Mouse (Mus musculus): ENCODE measurements around the gene Use1. TPM values are rescaled to one million over a fixed set of nuclear protein-coding genes. Genes with fewer than 3 reads are reported as not detected.

Gene Use1
- polyA plus RNA-seq, 1 experiment from 2014 or later = 55.8 TPM

- H3K27ac ChIP-seq = no peak overlapping the region
- peaks cover 31% of the 10 kb centered on the region for H3K4me1 ChIP-seq (replicated peaks)
- no peak overlapping the region for H3K4me3 ChIP-seq (replicated peaks)
- DNase-seq = no peak
- no peak overlapping the region for H3K9ac ChIP-seq
- H3K9me3 ChIP-seq (replicated peaks) = no peaks in the 10 kb centered on the region
- no peaks in the 10 kb centered on the region for H3K27me3 ChIP-seq
- H3K4me2 ChIP-seq = no peak overlapping the region
- no peak for ATAC-seq (ENCODE audit: low read depth)
- 68% methylated on average over 5 of the region's 5 CpGs for WGBS (ENCODE audit: insufficient replicate concordance)
- H3K36me3 ChIP-seq = no peaks in the 10 kb centered on the region
Measured at GRCm38 (mm10) chr8:71392391-71392790, 25.7 kb downstream of the Use1 start.

- Histone ChIP-seq H3K27ac (no peak overlapping the region), H3K27me3 (no peaks in the 10 kb centered on the region), H3K36me3 (0 out of 2 replicates have a peak, but pooled peaks cover 2% of the 10 kb centered on the region), H3K9me3 (replicated peaks) (no peaks in the 10 kb centered on the region), H3K4me1 (replicated peaks) (peaks cover 34% of the 10 kb centered on the region), H3K9ac (0 out of 2 replicates have a peak overlapping the region, but pooled peaks have one; percentile 23), H3K4me3 (replicated peaks) (0 out of 2 replicates have a peak overlapping the region, but pooled peaks have one; percentile 9), H3K4me2 (peak overlapping the region; percentile 42)
- DNase-seq (peak; percentile 46), ATAC-seq (ENCODE audit: low read depth) (0 out of 2 replicates have a peak, but pooled peaks have one; percentile 16)
- WGBS (ENCODE audit: insufficient replicate concordance) = 4% methylated on average over 3 of the region's 3 CpGs
Measured at GRCm38 (mm10) chr8:71392871-71393270, 26.2 kb downstream of the Use1 start.

GRCm38 (mm10) chr8:71394481-71394880 lies 27.8 kb downstream of the Use1 start:
- no peaks in the 10 kb centered on the region for H3K27me3 ChIP-seq
- WGBS (ENCODE audit: insufficient replicate concordance) = 73% methylated on average over 7 of the region's 7 CpGs
- no peak overlapping the region for H3K4me3 ChIP-seq (replicated peaks)
- DNase-seq = no peak
- no peak overlapping the region for H3K9ac ChIP-seq
- peak overlapping the region; percentile 27 for H3K4me2 ChIP-seq
- H3K9me3 ChIP-seq (replicated peaks) = no peaks in the 10 kb centered on the region
- no peak overlapping the region for H3K27ac ChIP-seq
- ATAC-seq (ENCODE audit: low read depth) = no peak
- peaks cover 31% of the 10 kb centered on the region for H3K4me1 ChIP-seq (replicated peaks)
- H3K36me3 ChIP-seq = peaks cover 14% of the 10 kb centered on the region

GRCm38 (mm10) chr8:71395071-71395470 lies 28.4 kb downstream of the Use1 start:
- Histone ChIP-seq H3K27me3 (no peaks in the 10 kb centered on the region), H3K36me3 (peaks cover 20% of the 10 kb centered on the region), H3K27ac (no peak overlapping the region), H3K9ac (peak overlapping the region; percentile 26; the same call in 1 of the 2 replicates), H3K9me3 (replicated peaks) (no peaks in the 10 kb centered on the region), H3K4me1 (replicated peaks) (peaks cover 31% of the 10 kb centered on the region), H3K4me2 (peak overlapping the region; percentile 20; the same call in 1 of the 2 replicates), H3K4me3 (replicated peaks) (no peak overlapping the region)
- DNase-seq (no peak), ATAC-seq (ENCODE audit: low read depth) (no peak)
- WGBS (ENCODE audit: insufficient replicate concordance) = 67% methylated on average over 10 of the region's 10 CpGs

GRCm38 (mm10) chr8:71395629-71396028 lies 29.0 kb downstream of the Use1 start, which contains the start of gene Ushbp1:
Gene Ushbp1, minus strand, starts transcription at chr8:71395802.
- H3K4me1 ChIP-seq (replicated peaks) = peaks cover 31% of the 10 kb centered on the region
- H3K36me3 ChIP-seq = peaks cover 23% of the 10 kb centered on the region
- peak within 1 kb of the TSS; percentile 87 for H3K4me3 ChIP-seq (replicated peaks)
- 65% methylated on average over 9 of the region's 9 CpGs for WGBS (ENCODE audit: insufficient replicate concordance)
- DNase-seq = no peak
- H3K9me3 ChIP-seq (replicated peaks) = no peaks in the 10 kb centered on the region
- peak within 1 kb of the TSS; percentile 80 for H3K27ac ChIP-seq
- H3K9ac ChIP-seq = peak within 1 kb of the TSS; percentile 51
- ATAC-seq (ENCODE audit: low read depth) = no peak
- no peaks in the 10 kb centered on the region for H3K27me3 ChIP-seq
- H3K4me2 ChIP-seq = peak within 1 kb of the TSS; percentile 87

GRCm38 (mm10) chr8:71396639-71397305 lies 30.1 kb downstream of the Use1 start, which contains the start of gene Babam1:
Gene Babam1, plus strand, starts transcription at chr8:71396861.
- WGBS (ENCODE audit: insufficient replicate concordance) = under 1% methylated on average over 34 of the region's 34 CpGs
- Histone ChIP-seq H3K9ac (peak within 1 kb of the TSS; percentile 86), H3K27me3 (no peaks in the 10 kb centered on the region), H3K9me3 (replicated peaks) (no peaks in the 10 kb centered on the region), H3K4me2 (peak within 1 kb of the TSS; percentile 87), H3K27ac (peak within 1 kb of the TSS; percentile 80), H3K36me3 (peaks cover 30% of the 10 kb centered on the region), H3K4me3 (replicated peaks) (peak within 1 kb of the TSS; percentile 87), H3K4me1 (replicated peaks) (peaks cover 31% of the 10 kb centered on the region)
- DNase-seq (peak; percentile 90), ATAC-seq (ENCODE audit: low read depth) (peak; percentile 95)

- DNase-seq = no peak
- peak overlapping the region; percentile 86 for H3K9ac ChIP-seq
- peaks cover 30% of the 10 kb centered on the region for H3K36me3 ChIP-seq
- 71% methylated on average over 12 of the region's 12 CpGs for WGBS (ENCODE audit: insufficient replicate concordance)
- H3K9me3 ChIP-seq (replicated peaks) = no peaks in the 10 kb centered on the region
- peak overlapping the region; percentile 87 for H3K4me3 ChIP-seq (replicated peaks)
- ATAC-seq (ENCODE audit: low read depth) = no peak
- peaks cover 30% of the 10 kb centered on the region for H3K4me1 ChIP-seq (replicated peaks)
- H3K27ac ChIP-seq = no peak overlapping the region
- H3K4me2 ChIP-seq = peak overlapping the region; percentile 87
- H3K27me3 ChIP-seq = no peaks in the 10 kb centered on the region
Measured at GRCm38 (mm10) chr8:71397701-71398100, 31.1 kb downstream of the Use1 start.

- peaks cover 30% of the 10 kb centered on the region for H3K36me3 ChIP-seq
- no peak overlapping the region for H3K27ac ChIP-seq
- H3K4me2 ChIP-seq = no peak overlapping the region
- H3K4me1 ChIP-seq (replicated peaks) = peaks cover 37% of the 10 kb centered on the region
- no peak overlapping the region for H3K4me3 ChIP-seq (replicated peaks)
- ATAC-seq (ENCODE audit: low read depth) (no peak), DNase-seq (no peak)
- no peaks in the 10 kb centered on the region for H3K27me3 ChIP-seq
- no peak overlapping the region for H3K9ac ChIP-seq
- no peaks in the 10 kb centered on the region for H3K9me3 ChIP-seq (replicated peaks)
- 80% methylated on average over 2 of the region's 2 CpGs for WGBS (ENCODE audit: insufficient replicate concordance)
Measured at GRCm38 (mm10) chr8:71400826-71401225, 34.2 kb downstream of the Use1 start.

GRCm38 (mm10) chr8:71401454-71401853 lies 34.8 kb downstream of the Use1 start:
- Histone ChIP-seq H3K9me3 (replicated peaks) (no peaks in the 10 kb centered on the region), H3K27me3 (no peaks in the 10 kb centered on the region), H3K36me3 (peaks cover 30% of the 10 kb centered on the region), H3K9ac (no peak overlapping the region), H3K4me3 (replicated peaks) (no peak overlapping the region), H3K27ac (no peak overlapping the region; the same call in 1 of the 2 replicates), H3K4me1 (replicated peaks) (peaks cover 33% of the 10 kb centered on the region), H3K4me2 (no peak overlapping the region)
- DNase-seq (no peak), ATAC-seq (ENCODE audit: low read depth) (no peak)

GRCm38 (mm10) chr8:71402446-71402964 lies 35.9 kb downstream of the Use1 start:
- 82% methylated on average over 9 of the region's 9 CpGs for WGBS (ENCODE audit: insufficient replicate concordance)
- H3K27me3 ChIP-seq = no peaks in the 10 kb centered on the region
- H3K4me2 ChIP-seq = no peak overlapping the region
- no peak overlapping the region for H3K27ac ChIP-seq
- DNase-seq = no peak
- H3K4me1 ChIP-seq (replicated peaks) = peaks cover 38% of the 10 kb centered on the region
- ATAC-seq (ENCODE audit: low read depth) = no peak
- H3K9me3 ChIP-seq (replicated peaks) = no peaks in the 10 kb centered on the region
- no peak overlapping the region for H3K4me3 ChIP-seq (replicated peaks)
- H3K36me3 ChIP-seq = peaks cover 37% of the 10 kb centered on the region
- H3K9ac ChIP-seq = no peak overlapping the region

- H3K4me3 ChIP-seq (replicated peaks) = no peak overlapping the region
- H3K36me3 ChIP-seq = peaks cover 41% of the 10 kb centered on the region
- H3K9me3 ChIP-seq (replicated peaks) = no peaks in the 10 kb centered on the region
- H3K4me1 ChIP-seq (replicated peaks) = peaks cover 41% of the 10 kb centered on the region
- DNase-seq (no peak), ATAC-seq (ENCODE audit: low read depth) (no peak)
- H3K27me3 ChIP-seq = no peaks in the 10 kb centered on the region
- 0 out of 2 replicates have a peak overlapping the region, but pooled peaks have one; percentile 20 for H3K27ac ChIP-seq
- H3K9ac ChIP-seq = no peak overlapping the region
- H3K4me2 ChIP-seq = no peak overlapping the region
- WGBS (ENCODE audit: insufficient replicate concordance) = 72% methylated on average over 6 of the region's 6 CpGs
Measured at GRCm38 (mm10) chr8:71403107-71403885, 36.6 kb downstream of the Use1 start.

Data from liver, embryonic 13.5 days (tissue).